Mouse (Mus musculus) ES-E14 (cell line): ENCODE measurements around the gene Mfn1.

Source experiments
- CHD2 ChIP-seq: IDR thresholded peaks from 2 replicates; pipeline ENCODE4 v1.6.1; 2014; ENCODE audit warnings: mild to moderate bottlenecking, low read depth, low read length, inconsistent platforms
- MAFK ChIP-seq: IDR thresholded peaks from 2 replicates; pipeline ENCODE4 v1.6.1; 2014; ENCODE audit warnings: mild to moderate bottlenecking, low read depth, low read length, inconsistent platforms; ENCODE audit not compliant: insufficient read depth
- ZNF384 ChIP-seq: IDR thresholded peaks from 2 replicates; pipeline ENCODE4 v1.6.1; 2012; ENCODE audit warnings: low read depth, low read length, inconsistent platforms

DNA sequence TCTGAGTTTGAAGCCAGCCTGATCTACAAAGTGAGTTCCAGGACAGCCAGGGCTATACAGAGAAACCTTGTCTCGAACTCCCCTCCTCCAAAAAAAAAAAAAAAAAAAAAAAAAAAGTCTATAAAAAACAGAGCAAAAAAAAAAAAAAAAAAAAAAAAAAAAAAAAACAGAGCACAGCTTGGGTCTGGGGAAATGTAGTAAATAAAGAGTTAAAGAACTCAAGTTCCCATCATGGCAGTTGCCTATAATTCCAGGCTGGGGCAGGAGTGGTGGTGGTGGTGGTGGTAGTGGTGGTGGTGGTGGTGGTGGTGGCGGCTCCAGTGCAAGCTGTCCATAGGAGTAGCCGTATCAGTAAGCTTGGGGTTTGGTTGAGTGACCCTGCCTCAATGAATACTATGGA lies 46.2 kb upstream of the Mfn1 start:
- TF ChIP-seq CHD2 (no peak), ZNF384 (peak; percentile 76), MAFK (no peak)
